Mouse (Mus musculus): ENCODE data around the gene Hcn2. TPM values are rescaled to one million over a fixed set of nuclear protein-coding genes. Genes with fewer than 3 reads are reported as not detected.

The Hcn2 gene
- total and polyA plus RNA-seq, 3 experiments, result 0.21 to 2.2 (median 0.44) TPM

GRCm38 (mm10) chr10:79781956-79782355 is 65.5 kb downstream of the Hcn2 start:
- Histone ChIP-seq H3K27ac (ENCODE audit: insufficient read depth, low read depth) (no peak overlapping the region), H3K4me1 (ENCODE audit: control insufficient read depth in 1 of 2, insufficient read depth in 2 of 2) (peaks cover 14 to 37% of the 10 kb centered on the region in 2 experiments), H3K27me3 (replicated peaks) (peaks cover 57% of the 10 kb centered on the region), H3K4me2 (ENCODE audit: insufficient read depth, low read depth, poor library complexity, severe bottlenecking) (no peak overlapping the region), H3K9me3 (replicated peaks; ENCODE audit: low read length) (no peaks in the 10 kb centered on the region), H3K9ac (ENCODE audit: insufficient read depth, low read depth) (no peak overlapping the region), H3K4me3 (replicated peaks in 1 of 3; ENCODE audit: low read depth in 2 of 3, low read length in 2 of 3, poor library complexity in 1 of 3) (no peak overlapping the region), H3K36me3 (replicated peaks in 1 of 2; ENCODE audit: control insufficient read depth in 1 of 2, insufficient read depth in 1 of 2, low read length in 1 of 2) (no peaks in the 10 kb centered on the region), H3K79me2 (replicated peaks; ENCODE audit: control insufficient read depth, extremely low read depth, insufficient read depth, poor library complexity, severe bottlenecking) (no peaks in the 10 kb centered on the region)
- in situ Hi-C loops (cut with MboI; ENCODE audit: low pct_ligation_motif_present, low pct_unique_long_range_greater_than_20kb, low sequenced_read_pairs) (loop anchor here (5.0 kb wide), 1 partner anchor 90 kb away; no protein-coding TSS in a partner anchor), dilution Hi-C loops (cut with MboI; ENCODE audit: extremely low pct_ligation_motif_present, extremely low pct_unique_long_range_greater_than_20kb, low sequenced_read_pairs) (no loop called here)
- TF ChIP-seq E2F4 (IDR thresholded peaks at IDR 0.05; ENCODE audit: insufficient replicate concordance, low read depth, low read length), result no peak
- no peak for TF ChIP-seq TCF12 (IDR thresholded peaks at IDR 0.05; ENCODE audit: low read depth, low read length)
- TF ChIP-seq CTCF (conservative IDR thresholded peaks at IDR 0.05 in 1 of 2, IDR thresholded peaks at IDR 0.05 in 1 of 2; ENCODE audit: low read depth in 2 of 2, low read length in 2 of 2), result peak in 1 of 2 experiments; percentile 13; a peak in 1 of 4 replicates
- no peak for DNase-seq (ENCODE audit: extremely low read depth)

GRCm38 (mm10) chr10:79783050-79783449 is 66.6 kb downstream of the Hcn2 start:
- H3K9me3 ChIP-seq (replicated peaks; ENCODE audit: low read length), result no peaks in the 10 kb centered on the region
- TF ChIP-seq CTCF (conservative IDR thresholded peaks at IDR 0.05 in 1 of 2, IDR thresholded peaks at IDR 0.05 in 1 of 2; ENCODE audit: low read depth in 2 of 2, low read length in 2 of 2), result peak; percentile 37 to 39
- peak; percentile 9; the same call in 1 of the 2 replicates for TF ChIP-seq SMC3 (IDR thresholded peaks at IDR 0.05; ENCODE audit: low read depth, low read length)
- TF ChIP-seq HCFC1 (IDR thresholded peaks at IDR 0.05; ENCODE audit: low read depth, low read length), result no peak
- H3K27ac ChIP-seq (ENCODE audit: insufficient read depth, low read depth), result no peak overlapping the region
- H3K36me3 ChIP-seq (replicated peaks in 1 of 2; ENCODE audit: control insufficient read depth in 1 of 2, insufficient read depth in 1 of 2, low read length in 1 of 2), result no peaks in the 10 kb centered on the region
- peaks cover 14 to 37% of the 10 kb centered on the region in 2 experiments for H3K4me1 ChIP-seq (ENCODE audit: control insufficient read depth in 1 of 2, insufficient read depth in 2 of 2)
- no peak overlapping the region for H3K9ac ChIP-seq (ENCODE audit: insufficient read depth, low read depth)
- H3K27me3 ChIP-seq (replicated peaks), result peaks cover 50% of the 10 kb centered on the region
- no peak overlapping the region for H3K4me2 ChIP-seq (ENCODE audit: insufficient read depth, low read depth, poor library complexity, severe bottlenecking)
- no peak overlapping the region for H3K4me3 ChIP-seq (replicated peaks in 1 of 3; ENCODE audit: low read depth in 2 of 3, low read length in 2 of 3, poor library complexity in 1 of 3)
- no peaks in the 10 kb centered on the region for H3K79me2 ChIP-seq (replicated peaks; ENCODE audit: control insufficient read depth, extremely low read depth, insufficient read depth, poor library complexity, severe bottlenecking)
- DNase-seq (ENCODE audit: extremely low read depth), result no peak
- dilution Hi-C loops (cut with MboI; ENCODE audit: extremely low pct_ligation_motif_present, extremely low pct_unique_long_range_greater_than_20kb, low sequenced_read_pairs), result no loop called here
- in situ Hi-C loops (cut with MboI; ENCODE audit: low pct_ligation_motif_present, low pct_unique_long_range_greater_than_20kb, low sequenced_read_pairs), result loop anchor here (5.0 kb wide), 1 partner anchor 91 kb away; no protein-coding TSS in a partner anchor

- DNase-seq (ENCODE audit: extremely low read depth), result peak; percentile 63
- no peak overlapping the region for H3K27ac ChIP-seq (ENCODE audit: insufficient read depth, low read depth)
- in situ Hi-C loops (cut with MboI; ENCODE audit: low pct_ligation_motif_present, low pct_unique_long_range_greater_than_20kb, low sequenced_read_pairs), result loop anchor here (5.0 kb wide), 1 partner anchor 92 kb away; no protein-coding TSS in a partner anchor
- peaks cover 41% of the 10 kb centered on the region for H3K27me3 ChIP-seq (replicated peaks)
- TF ChIP-seq POLR2A (IDR thresholded peaks at IDR 0.05; ENCODE audit: low read depth, low read length), result no peak
- TF ChIP-seq TBP (conservative IDR thresholded peaks at IDR 0.05; ENCODE audit: low read depth, low read length), result no peak
- peak; percentile 63 to 66 for TF ChIP-seq CTCF (conservative IDR thresholded peaks at IDR 0.05 in 1 of 2, IDR thresholded peaks at IDR 0.05 in 1 of 2; ENCODE audit: low read depth in 2 of 2, low read length in 2 of 2)
- TF ChIP-seq MAFK (IDR thresholded peaks at IDR 0.05; ENCODE audit: insufficient replicate concordance, low read length), result no peak
- no peak for TF ChIP-seq JUND (conservative IDR thresholded peaks at IDR 0.05; ENCODE audit: low read depth, low read length)
- TF ChIP-seq UBTF (IDR thresholded peaks at IDR 0.05; ENCODE audit: low read depth, low read length), result no peak
- TF ChIP-seq SMC3 (IDR thresholded peaks at IDR 0.05; ENCODE audit: low read depth, low read length), result peak; percentile 23; the same call in 1 of the 2 replicates
- no peak for TF ChIP-seq POLR2AphosphoS2 (IDR thresholded peaks at IDR 0.05; ENCODE audit: low read depth, low read length)
- H3K4me2 ChIP-seq (ENCODE audit: insufficient read depth, low read depth, poor library complexity, severe bottlenecking), result no peak overlapping the region
- H3K36me3 ChIP-seq (replicated peaks in 1 of 2; ENCODE audit: control insufficient read depth in 1 of 2, insufficient read depth in 1 of 2, low read length in 1 of 2), result no peaks in the 10 kb centered on the region
- H3K4me1 ChIP-seq (ENCODE audit: control insufficient read depth in 1 of 2, insufficient read depth in 2 of 2), result peaks cover 17 to 39% of the 10 kb centered on the region in 2 experiments
- no peak overlapping the region for H3K4me3 ChIP-seq (replicated peaks in 1 of 3; ENCODE audit: low read depth in 2 of 3, low read length in 2 of 3, poor library complexity in 1 of 3)
- dilution Hi-C loops (cut with MboI; ENCODE audit: extremely low pct_ligation_motif_present, extremely low pct_unique_long_range_greater_than_20kb, low sequenced_read_pairs), result no loop called here
- H3K79me2 ChIP-seq (replicated peaks; ENCODE audit: control insufficient read depth, extremely low read depth, insufficient read depth, poor library complexity, severe bottlenecking), result no peaks in the 10 kb centered on the region
- no peaks in the 10 kb centered on the region for H3K9me3 ChIP-seq (replicated peaks; ENCODE audit: low read length)
- no peak overlapping the region for H3K9ac ChIP-seq (ENCODE audit: insufficient read depth, low read depth)
Observed at GRCm38 (mm10) chr10:79783920-79784800, 67.7 kb downstream of the Hcn2 start.

Other genes with a start within 250 kb of the Hcn2 start
Only the 20 nearest of the 30 such genes appear.
- 26.7 and 27.8 TPM in 2 replicates for gene Mier2, start 161.4 kb upstream of the Hcn2 start, total RNA-seq (2012; rRNA removed)
- gene Mier2, start 161.4 kb upstream of the Hcn2 start, total RNA-seq (2014; rRNA removed), result 20.7 and 22.4 TPM in 2 replicates
- 25.5 and 30.2 TPM in 2 replicates for gene Mier2, start 161.4 kb upstream of the Hcn2 start, polyA plus RNA-seq (2012; ENCODE audit: insufficient read length, low read depth)
- not detected in 2 replicates for gene Theg, start 129.3 kb upstream of the Hcn2 start, total RNA-seq (2012; rRNA removed)
- not detected in 2 replicates for gene Theg, start 129.3 kb upstream of the Hcn2 start, total RNA-seq (2014; rRNA removed)
- not detected in 2 replicates for gene Theg, start 129.3 kb upstream of the Hcn2 start, polyA plus RNA-seq (2012; ENCODE audit: insufficient read length, low read depth)
- 0.04 TPM in 1 of 2 replicates, not detected in the other for gene C2cd4c, start 102.6 kb upstream of the Hcn2 start, total RNA-seq (2012; rRNA removed)
- not detected in 2 replicates for gene C2cd4c, start 102.6 kb upstream of the Hcn2 start, total RNA-seq (2014; rRNA removed)
- gene C2cd4c, start 102.6 kb upstream of the Hcn2 start, polyA plus RNA-seq (2012; ENCODE audit: insufficient read length, low read depth), result not detected in 2 replicates
- gene Shc2, start 78.7 kb upstream of the Hcn2 start, total RNA-seq (2012; rRNA removed), result not detected in 2 replicates
- not detected in 2 replicates for gene Shc2, start 78.7 kb upstream of the Hcn2 start, total RNA-seq (2014; rRNA removed)
- not detected in 2 replicates for gene Shc2, start 78.7 kb upstream of the Hcn2 start, polyA plus RNA-seq (2012; ENCODE audit: insufficient read length, low read depth)
- not detected in 2 replicates for gene Odf3l2, start 70.9 kb upstream of the Hcn2 start, total RNA-seq (2012; rRNA removed)
- gene Odf3l2, start 70.9 kb upstream of the Hcn2 start, total RNA-seq (2014; rRNA removed), result not detected in 2 replicates
- not detected in 2 replicates for gene Odf3l2, start 70.9 kb upstream of the Hcn2 start, polyA plus RNA-seq (2012; ENCODE audit: insufficient read length, low read depth)
- gene Madcam1, start 52.1 kb upstream of the Hcn2 start, total RNA-seq (2012; rRNA removed), result 62.4 and 110 TPM in 2 replicates
- gene Madcam1, start 52.1 kb upstream of the Hcn2 start, total RNA-seq (2014; rRNA removed), result 55.4 and 61.9 TPM in 2 replicates
- 167 and 171 TPM in 2 replicates for gene Madcam1, start 52.1 kb upstream of the Hcn2 start, polyA plus RNA-seq (2012; ENCODE audit: insufficient read length, low read depth)
- gene Tpgs1, start 47.3 kb upstream of the Hcn2 start, total RNA-seq (2012; rRNA removed), result 33.7 and 58.9 TPM in 2 replicates
- 34.4 and 42.8 TPM in 2 replicates for gene Tpgs1, start 47.3 kb upstream of the Hcn2 start, total RNA-seq (2014; rRNA removed)
- 42.0 and 44.5 TPM in 2 replicates for gene Tpgs1, start 47.3 kb upstream of the Hcn2 start, polyA plus RNA-seq (2012; ENCODE audit: insufficient read length, low read depth)
- 335 and 348 TPM in 2 replicates for gene Cdc34, start 34.4 kb upstream of the Hcn2 start, total RNA-seq (2012; rRNA removed)
- gene Cdc34, start 34.4 kb upstream of the Hcn2 start, total RNA-seq (2014; rRNA removed), result 323 and 331 TPM in 2 replicates
- gene Cdc34, start 34.4 kb upstream of the Hcn2 start, polyA plus RNA-seq (2012; ENCODE audit: insufficient read length, low read depth), result 314 and 354 TPM in 2 replicates
- 0.17 and 0.67 TPM in 2 replicates for gene Gzmm, start 27.6 kb upstream of the Hcn2 start, total RNA-seq (2012; rRNA removed)
- gene Gzmm, start 27.6 kb upstream of the Hcn2 start, total RNA-seq (2014; rRNA removed), result 0.45 and 0.59 TPM in 2 replicates
- 0.30 and 0.73 TPM in 2 replicates for gene Gzmm, start 27.6 kb upstream of the Hcn2 start, polyA plus RNA-seq (2012; ENCODE audit: insufficient read length, low read depth)
- gene Bsg, start 12.1 kb upstream of the Hcn2 start, total RNA-seq (2012; rRNA removed), result 312 and 421 TPM in 2 replicates
- 617 and 710 TPM in 2 replicates for gene Bsg, start 12.1 kb upstream of the Hcn2 start, total RNA-seq (2014; rRNA removed)
- gene Bsg, start 12.1 kb upstream of the Hcn2 start, polyA plus RNA-seq (2012; ENCODE audit: insufficient read length, low read depth), result 358 and 360 TPM in 2 replicates
- gene Polrmt, start 29.9 kb downstream of the Hcn2 start, total RNA-seq (2012; rRNA removed), result 50.1 and 50.5 TPM in 2 replicates
- gene Polrmt, start 29.9 kb downstream of the Hcn2 start, total RNA-seq (2014; rRNA removed), result 13.5 and 18.1 TPM in 2 replicates
- gene Polrmt, start 29.9 kb downstream of the Hcn2 start, polyA plus RNA-seq (2012; ENCODE audit: insufficient read length, low read depth), result 40.2 and 49.0 TPM in 2 replicates
- gene Fgf22, start 38.4 kb downstream of the Hcn2 start, total RNA-seq (2012; rRNA removed), result not detected in 2 replicates
- not detected in 2 replicates for gene Fgf22, start 38.4 kb downstream of the Hcn2 start, total RNA-seq (2014; rRNA removed)
- not detected in 2 replicates for gene Fgf22, start 38.4 kb downstream of the Hcn2 start, polyA plus RNA-seq (2012; ENCODE audit: insufficient read length, low read depth)
- 67.9 and 74.8 TPM in 2 replicates for gene Rnf126, start 50.3 kb downstream of the Hcn2 start, total RNA-seq (2012; rRNA removed)
- 28.9 and 32.4 TPM in 2 replicates for gene Rnf126, start 50.3 kb downstream of the Hcn2 start, total RNA-seq (2014; rRNA removed)
- gene Rnf126, start 50.3 kb downstream of the Hcn2 start, polyA plus RNA-seq (2012; ENCODE audit: insufficient read length, low read depth), result 90.7 and 112 TPM in 2 replicates
- 0.25 TPM in 2 replicates for gene Fstl3, start 60.6 kb downstream of the Hcn2 start, total RNA-seq (2012; rRNA removed)
- not detected in 2 replicates for gene Fstl3, start 60.6 kb downstream of the Hcn2 start, total RNA-seq (2014; rRNA removed)
- gene Fstl3, start 60.6 kb downstream of the Hcn2 start, polyA plus RNA-seq (2012; ENCODE audit: insufficient read length, low read depth), result not detected in 2 replicates
- 0.08 and 0.21 TPM in 2 replicates for gene Prss57, start 74.3 kb downstream of the Hcn2 start, total RNA-seq (2012; rRNA removed)
- not detected in 2 replicates for gene Prss57, start 74.3 kb downstream of the Hcn2 start, total RNA-seq (2014; rRNA removed)
- not detected in 2 replicates for gene Prss57, start 74.3 kb downstream of the Hcn2 start, polyA plus RNA-seq (2012; ENCODE audit: insufficient read length, low read depth)
- 3.1 and 5.3 TPM in 2 replicates for gene Palm, start 76.9 kb downstream of the Hcn2 start, total RNA-seq (2012; rRNA removed)
- gene Palm, start 76.9 kb downstream of the Hcn2 start, total RNA-seq (2014; rRNA removed), result 0.36 and 0.78 TPM in 2 replicates
- gene Palm, start 76.9 kb downstream of the Hcn2 start, polyA plus RNA-seq (2012; ENCODE audit: insufficient read length, low read depth), result 1.5 and 2.5 TPM in 2 replicates
- gene Misp, start 104.4 kb downstream of the Hcn2 start, total RNA-seq (2012; rRNA removed), result not detected in 2 replicates
- gene Misp, start 104.4 kb downstream of the Hcn2 start, total RNA-seq (2014; rRNA removed), result not detected in 2 replicates
- gene Misp, start 104.4 kb downstream of the Hcn2 start, polyA plus RNA-seq (2012; ENCODE audit: insufficient read length, low read depth), result not detected in 2 replicates
- 252 and 284 TPM in 2 replicates for gene Ptbp1, start 137.8 kb downstream of the Hcn2 start, total RNA-seq (2012; rRNA removed)
- gene Ptbp1, start 137.8 kb downstream of the Hcn2 start, total RNA-seq (2014; rRNA removed), result 261 and 284 TPM in 2 replicates
- gene Ptbp1, start 137.8 kb downstream of the Hcn2 start, polyA plus RNA-seq (2012; ENCODE audit: insufficient read length, low read depth), result 482 and 497 TPM in 2 replicates
- 0.30 TPM in 1 of 2 replicates, not detected in the other for gene Prtn3, start 157.8 kb downstream of the Hcn2 start, total RNA-seq (2012; rRNA removed)
- gene Prtn3, start 157.8 kb downstream of the Hcn2 start, total RNA-seq (2014; rRNA removed), result not detected in 2 replicates
- 0.39 TPM in 1 of 2 replicates, not detected in the other for gene Prtn3, start 157.8 kb downstream of the Hcn2 start, polyA plus RNA-seq (2012; ENCODE audit: insufficient read length, low read depth)
- 0.47 and 0.55 TPM in 2 replicates for gene Plppr3, start 158.0 kb downstream of the Hcn2 start, total RNA-seq (2012; rRNA removed)
- not detected in 2 replicates for gene Plppr3, start 158.0 kb downstream of the Hcn2 start, total RNA-seq (2014; rRNA removed)
- 3.4 TPM in 2 replicates for gene Plppr3, start 158.0 kb downstream of the Hcn2 start, polyA plus RNA-seq (2012; ENCODE audit: insufficient read length, low read depth)

Measured in CH12.LX (cell line).